Mouse (Mus musculus) brain, embryonic 14.5 days (tissue): Measurements from ENCODE around the gene B4galnt4.

Experiments
- CTCF ChIP-seq: fragments of 200-500 bp; IDR thresholded peaks from 2 replicates; pipeline ENCODE4 v1.5.1; 2012; ENCODE audit warnings: inconsistent platforms, mild to moderate bottlenecking, moderate library complexity, borderline replicate concordance; ENCODE audit not compliant: insufficient read depth, insufficient read length; ENCODE audit errors: extremely low read depth
- POLR2A ChIP-seq: fragments of 200-500 bp; IDR thresholded peaks from 2 replicates; pipeline ENCODE4 v1.6.1; 2012; ENCODE audit warnings: mild to moderate bottlenecking, inconsistent platforms, borderline replicate concordance; ENCODE audit not compliant: poor library complexity, insufficient read depth, insufficient read length, severe bottlenecking; ENCODE audit errors: extremely low read depth

DNA sequence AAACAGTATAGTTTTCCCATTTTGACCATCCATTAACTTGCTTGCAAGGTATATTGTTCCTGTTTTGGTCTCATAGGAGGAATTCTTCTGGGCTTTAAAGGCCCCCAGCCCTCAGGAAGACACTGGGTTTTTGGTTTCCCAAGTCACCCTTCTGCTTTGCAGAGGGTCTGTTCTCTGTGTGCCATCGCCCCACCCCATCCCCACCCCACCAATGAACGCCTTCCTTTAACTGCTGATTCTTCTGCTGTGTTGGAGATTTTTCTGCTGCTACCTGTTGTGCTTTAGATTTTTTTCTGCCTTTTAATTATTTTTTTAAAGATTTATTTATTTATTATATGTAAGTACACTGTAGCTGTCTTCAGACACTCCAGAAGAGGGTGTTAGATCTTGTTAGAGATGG lies 32.1 kb upstream of the B4galnt4 start, which contains the start of gene Gm17387:
- TF ChIP-seq CTCF, result no peak
- TF ChIP-seq POLR2A, result no peak
